Mouse (Mus musculus) brain, adult 2 months (tissue): ENCODE data around the gene Ccrl2.
A peak's percentile ranks its signal among the peaks of the same experiment; 100 is the strongest.

Experiments
- DNase-seq: peaks from one replicate; pipeline ENCODE4 v3.0.0; 2011; ENCODE audit warnings: low read depth, low spot score

The Ccrl2 gene

GRCm38 (mm10) chr9:111056798-111057543 is at the start of gene Ccrl2:
Gene Ccrl2 (minus strand): TSS chr9:111057519.
- DNase-seq = peak; percentile 9

GRCm38 (mm10) chr9:111103893-111104292 is 46.6 kb upstream of the Ccrl2 start:
- DNase-seq = no peak

- DNase-seq = no peak
Measured at GRCm38 (mm10) chr9:111103293-111103692, 46.0 kb upstream of the Ccrl2 start.

- no peak for DNase-seq
Measured at GRCm38 (mm10) chr9:111100406-111100805, 43.1 kb upstream of the Ccrl2 start.

- DNase-seq = no peak
Measured at GRCm38 (mm10) chr9:111097543-111097942, 40.2 kb upstream of the Ccrl2 start.

- DNase-seq = no peak
Measured at GRCm38 (mm10) chr9:111096419-111097326, 39.4 kb upstream of the Ccrl2 start.

GRCm38 (mm10) chr9:111095710-111096109 is 38.4 kb upstream of the Ccrl2 start:
- no peak for DNase-seq

- no peak for DNase-seq
Measured at GRCm38 (mm10) chr9:111094626-111095025, 37.3 kb upstream of the Ccrl2 start.

GRCm38 (mm10) chr9:111093094-111093493 is 35.8 kb upstream of the Ccrl2 start:
- DNase-seq = peak; percentile 68

GRCm38 (mm10) chr9:111092657-111093056 is 35.3 kb upstream of the Ccrl2 start:
- peak; percentile 50 for DNase-seq

GRCm38 (mm10) chr9:111088886-111089285 is 31.6 kb upstream of the Ccrl2 start:
- DNase-seq = no peak

- no peak for DNase-seq
Measured at GRCm38 (mm10) chr9:111087960-111088359, 30.6 kb upstream of the Ccrl2 start.

GRCm38 (mm10) chr9:111086995-111087606 is 29.8 kb upstream of the Ccrl2 start:
- DNase-seq = no peak

- DNase-seq = no peak
Measured at GRCm38 (mm10) chr9:111086137-111086536, 28.8 kb upstream of the Ccrl2 start.

GRCm38 (mm10) chr9:111085329-111085728 is 28.0 kb upstream of the Ccrl2 start:
- no peak for DNase-seq

- DNase-seq = no peak
Measured at GRCm38 (mm10) chr9:111081765-111082164, 24.4 kb upstream of the Ccrl2 start.

- DNase-seq = no peak
Measured at GRCm38 (mm10) chr9:111080801-111081200, 23.5 kb upstream of the Ccrl2 start.

- peak; percentile 38 for DNase-seq
Measured at GRCm38 (mm10) chr9:111077745-111078144, 20.4 kb upstream of the Ccrl2 start.

GRCm38 (mm10) chr9:111072971-111073370 is 15.7 kb upstream of the Ccrl2 start:
- no peak for DNase-seq

GRCm38 (mm10) chr9:111072175-111072574 is 14.9 kb upstream of the Ccrl2 start:
- peak; percentile 56 for DNase-seq

- peak; percentile 35 for DNase-seq
Measured at GRCm38 (mm10) chr9:111070546-111070961, 13.2 kb upstream of the Ccrl2 start.

GRCm38 (mm10) chr9:111067052-111067451 is 9.7 kb upstream of the Ccrl2 start:
- no peak for DNase-seq
